Mouse (Mus musculus): ENCODE measurements around the gene Havcr1. TPM values are rescaled to one million over a fixed set of nuclear protein-coding genes. Genes with fewer than 3 reads are reported as not detected.

Havcr1 gene
- total RNA-seq, 2 experiments from 2014 or later, result not detected

DNA sequence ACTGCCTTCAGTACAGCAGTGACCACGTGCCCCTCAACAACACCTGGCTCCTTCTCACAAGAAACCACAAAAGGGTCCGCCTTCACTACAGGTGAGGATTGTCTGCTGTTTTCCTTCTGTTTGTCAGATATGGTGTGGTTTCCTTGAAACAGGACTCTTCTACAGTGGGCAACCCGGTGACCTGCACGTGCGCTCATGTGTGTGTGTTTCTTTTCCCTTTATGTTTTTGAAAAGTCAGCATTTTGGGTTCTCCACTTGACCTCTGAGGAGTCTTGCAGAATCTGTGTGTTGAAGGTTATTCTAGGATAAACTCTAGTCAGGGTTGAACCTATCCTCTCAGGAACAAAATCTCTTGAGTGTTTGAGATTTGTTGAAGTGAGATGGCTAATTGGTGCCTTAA lies 82.8 kb downstream of the Havcr1 start:
- no peak for DNase-seq (ENCODE audit: low spot score in 2 of 2)
- intact Hi-C loops (cut with DNase I), result no loop called here

- DNase-seq (ENCODE audit: low spot score in 2 of 2), result no peak
- intact Hi-C loops (cut with DNase I), result no loop called here
These were observed 85.0 kb downstream of the Havcr1 start for GRCm38 (mm10) chr11:46819930-46820329.

Other genes with a start within 250 kb of the Havcr1 start
- gene Gm12169, start 210.9 kb upstream of the Havcr1 start, total RNA-seq (2021), result not detected
- gene BC053393, start 163.5 kb upstream of the Havcr1 start, total RNA-seq (2021), result under 1 TPM in 1 of 2 experiments, not detected in 1; 0.18 TPM
- not detected for gene Dppa1, start 105.8 kb upstream of the Havcr1 start, total RNA-seq (2021)
- not detected for gene Timd2, start 28.0 kb upstream of the Havcr1 start, total RNA-seq (2021)
- not detected for gene Timd4, start 75.7 kb downstream of the Havcr1 start, total RNA-seq (2021)